Mouse (Mus musculus) ovary, postnatal 36 days (tissue): ENCODE measurements around the gene Pfn2.
"Not testable (repeated sequence)": the region's sequence is repeated elsewhere in the genome, so short reads cannot be mapped to it uniquely, and the experiment has no call there.

ENCODE experiments used
- DNase-seq: peaks from one replicate; pipeline ENCODE4 v3.0.0; 2022; ENCODE audit warnings: low spot score, mixed read lengths

The Pfn2 gene

DNA sequence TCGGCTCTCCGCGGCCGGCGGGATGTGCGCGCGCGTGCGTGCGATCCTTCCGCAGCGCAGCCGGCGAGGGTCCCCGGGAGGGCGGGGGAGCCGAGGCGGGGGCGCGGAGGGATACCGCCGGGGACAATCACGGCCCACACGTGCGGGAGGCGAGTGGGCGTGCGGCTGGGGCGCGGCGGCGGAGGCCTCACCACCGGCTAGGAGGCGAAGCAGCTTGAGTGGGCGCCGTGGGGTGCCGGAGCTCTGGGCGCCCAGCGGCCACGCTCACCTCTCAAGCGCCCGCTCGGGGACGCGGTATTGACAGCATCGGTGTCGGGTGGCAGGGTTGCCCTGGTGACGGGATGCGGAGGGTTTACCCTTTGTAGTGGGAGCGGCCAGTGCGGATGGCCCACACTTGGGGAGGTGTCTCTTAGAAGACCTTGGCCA is at the start of gene Pfn2:
Pfn2 (minus strand) TSS at position 320 of the 426 bp plus-strand sequence.
- peak; percentile 80 for DNase-seq

DNA sequence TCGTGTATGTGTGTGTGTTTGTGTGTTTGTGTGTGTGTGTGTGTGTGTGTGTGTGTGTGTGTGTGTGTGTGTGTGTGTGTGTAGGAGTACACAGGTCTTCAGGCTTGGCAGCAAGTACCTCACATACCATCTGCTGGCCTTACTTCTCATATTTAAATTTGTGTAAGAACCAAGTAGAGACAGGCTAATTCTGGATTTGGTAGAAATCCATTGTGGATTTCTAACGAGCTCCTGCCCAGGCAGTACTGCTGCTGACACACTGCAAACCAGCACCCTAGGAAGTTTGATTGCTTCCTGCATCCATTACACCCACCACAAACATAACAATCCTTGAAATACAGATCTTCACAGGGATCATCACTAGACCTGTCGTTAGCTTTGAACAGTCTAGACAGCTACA is 35.1 kb upstream of the Pfn2 start:
- DNase-seq = no peak

DNA sequence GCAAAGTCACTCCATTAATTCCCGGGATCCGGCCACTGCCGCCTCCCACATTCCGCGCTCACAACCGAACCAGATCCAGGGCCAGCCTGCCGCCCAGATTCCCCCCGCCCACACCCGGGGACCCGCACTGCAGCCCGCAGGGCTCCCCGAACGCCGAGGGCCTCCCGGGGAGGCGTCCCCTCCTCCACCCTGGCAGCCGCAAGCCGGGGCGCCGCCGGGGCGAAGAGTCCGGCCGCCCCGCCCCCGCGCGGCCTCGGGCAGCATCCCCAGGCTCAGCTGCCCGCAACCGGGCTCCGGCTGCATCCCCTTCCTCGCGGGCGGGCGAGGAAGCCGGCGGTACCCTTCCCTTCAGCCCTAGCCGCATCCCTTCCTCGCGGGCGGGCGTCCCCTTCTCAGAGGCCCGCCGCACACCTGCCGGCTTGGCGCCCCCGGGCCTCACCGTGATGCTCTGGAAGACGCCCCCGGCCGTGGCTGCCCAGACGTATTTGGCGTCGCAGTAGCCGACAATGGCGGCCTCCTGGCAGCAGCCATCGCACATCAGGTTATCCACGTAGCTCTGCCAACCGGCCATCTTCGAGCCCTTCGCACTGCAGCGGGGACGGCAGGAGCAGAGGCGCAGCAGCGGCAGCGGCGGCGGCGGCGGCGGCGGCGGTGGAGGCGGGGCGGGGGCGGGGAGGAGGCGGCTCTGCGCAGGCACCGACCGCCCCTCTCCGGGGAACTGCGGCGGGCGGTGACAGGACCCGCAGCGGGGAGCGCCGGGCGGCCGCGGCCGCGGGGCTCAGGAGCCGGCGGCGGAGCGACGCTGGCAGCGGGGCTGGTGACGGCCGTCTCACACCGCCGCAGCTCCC is 743 bp downstream of the Pfn2 start:
- peak; percentile 66 for DNase-seq

DNA sequence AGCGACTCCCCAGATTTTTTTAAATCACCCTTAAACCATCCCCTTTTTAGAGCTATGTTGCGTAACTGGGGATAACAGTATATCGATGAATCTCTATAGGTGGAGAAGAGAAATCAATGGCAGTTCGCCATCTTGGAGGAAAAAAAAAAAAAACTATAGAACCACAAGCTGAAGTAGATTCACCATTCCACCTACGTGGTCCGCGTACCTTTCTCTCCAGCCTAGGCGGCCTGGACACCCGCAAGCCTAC is 1.3 kb downstream of the Pfn2 start:
- no peak for DNase-seq

DNA sequence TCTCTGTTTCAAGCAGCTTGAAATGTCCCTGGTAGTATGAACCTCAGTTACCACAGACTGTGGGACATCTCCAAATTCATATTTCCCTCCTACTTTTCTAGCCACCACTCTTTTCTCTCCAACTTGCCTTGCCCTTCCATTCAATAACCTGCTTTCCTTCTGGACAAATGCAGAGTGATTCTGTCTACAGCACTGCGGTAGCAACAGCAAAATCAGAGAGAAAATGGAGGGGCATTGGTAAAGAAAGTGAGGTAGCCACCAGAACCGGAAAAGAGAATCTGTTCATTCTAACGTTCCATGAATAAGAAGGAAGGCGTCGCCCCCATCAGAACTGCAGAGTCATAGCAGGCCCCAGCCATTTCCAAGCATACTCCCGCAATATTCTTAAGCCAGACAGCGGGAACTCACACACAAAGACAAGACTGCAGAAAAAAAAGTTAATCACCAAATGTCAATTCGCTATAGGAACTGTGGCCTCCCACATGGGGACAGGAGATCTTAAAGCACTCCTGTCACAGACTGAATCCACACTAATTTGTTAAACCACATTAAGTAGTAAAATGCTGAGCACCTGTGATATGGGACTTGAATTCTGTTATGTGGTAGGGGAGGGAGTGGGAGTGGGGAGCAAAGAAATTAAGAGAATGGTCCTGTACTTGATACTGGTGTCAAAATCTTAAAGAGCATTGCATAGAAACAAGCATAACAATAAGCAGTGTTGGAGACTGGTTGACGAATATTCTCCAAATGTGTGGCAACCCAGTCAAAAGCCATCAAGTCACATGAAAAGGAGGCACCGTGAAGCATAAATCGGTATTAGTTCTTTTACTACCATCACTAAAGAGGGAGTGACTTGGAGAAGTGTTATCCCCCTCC is 1.9 kb downstream of the Pfn2 start:
- peak; percentile 8 for DNase-seq

DNA sequence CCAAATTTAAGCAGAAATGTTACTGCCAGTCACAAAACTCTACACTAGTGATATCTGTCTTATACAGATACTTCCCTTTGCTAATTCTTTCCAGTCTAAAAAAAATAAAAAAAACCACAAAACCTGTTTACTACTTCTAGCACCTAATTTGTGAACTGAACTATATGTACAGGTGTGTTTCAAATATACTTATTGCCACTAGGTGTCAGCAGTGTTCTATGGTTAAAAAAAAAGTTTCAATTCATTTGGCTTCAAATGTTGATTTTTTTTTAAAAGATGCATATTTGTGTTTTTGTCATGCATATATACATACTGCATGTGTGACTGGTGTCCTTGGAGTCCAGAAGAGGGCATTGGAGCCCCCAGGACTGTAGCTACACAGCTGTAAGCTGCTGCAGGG is 4.1 kb downstream of the Pfn2 start:
- no peak for DNase-seq

DNA sequence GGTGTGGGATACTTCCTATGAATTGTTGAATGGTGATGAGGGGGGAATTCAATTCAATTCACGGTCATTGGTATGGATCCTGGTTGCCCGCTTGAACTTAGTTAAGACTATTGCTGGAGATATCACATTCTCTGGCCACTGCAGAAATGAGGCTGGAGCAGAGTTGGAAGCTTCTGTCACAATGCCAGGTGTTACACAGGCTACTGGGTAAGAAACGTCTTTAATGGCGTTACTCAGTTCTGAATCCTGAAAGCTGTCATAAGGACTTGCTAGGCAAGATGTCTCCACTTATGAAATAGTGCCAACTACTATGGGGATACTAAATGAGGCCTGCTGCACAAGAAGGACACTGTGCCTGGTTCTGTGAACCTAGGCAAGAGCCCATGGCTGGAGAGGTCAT is 11.0 kb downstream of the Pfn2 start:
- no peak for DNase-seq

DNA sequence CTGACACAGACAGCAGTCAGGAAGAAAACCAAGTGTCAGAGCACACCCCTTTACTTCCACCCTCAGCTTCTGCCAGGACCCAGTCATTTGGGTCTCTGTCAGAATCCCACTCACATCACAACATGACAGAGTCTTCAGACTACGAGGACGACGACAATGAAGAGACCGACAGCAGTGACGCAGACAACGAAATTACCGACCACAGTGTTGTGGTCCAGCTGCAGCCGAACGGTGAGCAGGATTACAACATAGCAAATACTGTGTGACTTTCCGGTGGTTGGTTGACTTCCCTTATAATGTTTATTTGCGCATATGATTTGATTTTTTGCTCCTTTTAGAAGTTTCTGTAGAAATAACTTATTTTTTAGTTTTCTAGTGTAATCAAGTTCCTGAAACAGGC is 14.3 kb downstream of the Pfn2 start:
- DNase-seq = no peak

DNA sequence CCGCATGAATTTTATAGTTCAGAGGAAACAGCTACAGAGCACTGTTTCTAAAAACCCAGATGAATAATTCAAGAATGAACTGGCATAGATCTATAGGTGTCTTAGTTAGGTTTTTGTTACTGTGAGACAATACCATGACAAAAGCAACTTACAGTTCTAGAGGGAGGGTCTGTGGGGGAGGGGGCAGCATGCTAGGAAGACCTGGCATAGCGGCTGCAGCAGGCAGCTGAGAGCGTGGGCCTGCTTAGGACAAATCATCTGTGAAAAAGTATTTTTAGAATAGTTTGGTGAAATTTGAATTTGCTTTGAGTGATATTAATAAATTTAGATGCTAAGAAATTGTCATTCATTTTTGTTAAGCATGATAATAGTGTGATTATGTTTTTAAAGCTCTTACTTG is 22.0 kb downstream of the Pfn2 start:
- no peak for DNase-seq

DNA sequence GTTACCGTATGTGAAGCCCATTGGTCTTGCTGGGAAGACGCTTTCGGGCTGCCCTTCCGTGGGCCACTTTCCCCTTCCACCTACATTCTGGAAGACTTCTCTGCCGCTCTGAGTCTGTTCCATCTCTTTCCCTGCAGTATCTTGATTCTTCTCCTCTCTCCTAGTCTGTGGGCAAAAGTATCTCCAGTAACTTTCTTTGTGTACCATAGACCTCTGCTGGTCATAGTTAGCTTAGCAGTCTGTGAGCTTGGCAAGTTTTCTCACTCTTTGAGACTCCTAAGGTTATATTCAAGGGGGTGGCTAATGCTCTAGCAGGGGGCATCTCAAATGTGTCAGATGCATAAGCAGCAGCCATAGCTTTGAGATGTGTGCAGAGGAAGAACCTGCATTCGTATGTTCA is 32.4 kb downstream of the Pfn2 start:
- no peak for DNase-seq

DNA sequence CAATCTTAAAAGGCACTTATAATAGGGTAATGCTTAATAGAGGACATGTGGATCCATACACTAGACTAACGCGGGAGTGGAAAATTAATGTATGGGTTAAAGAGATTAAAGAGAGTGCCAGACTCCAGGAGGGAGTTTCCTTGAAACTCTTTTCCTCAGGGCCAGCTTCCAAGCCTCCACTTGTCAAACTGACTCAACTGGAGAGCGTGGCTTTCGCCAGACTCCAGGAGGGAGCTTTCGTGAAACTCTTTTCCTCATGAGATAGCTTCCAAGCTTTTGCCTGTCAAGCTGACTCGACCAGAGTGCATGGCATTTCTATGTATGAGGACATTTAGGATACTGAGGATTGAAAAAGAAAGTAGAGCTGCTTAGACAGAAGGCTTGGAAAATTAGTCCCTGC is 52.8 kb downstream of the Pfn2 start:
- DNase-seq = not testable (repeated sequence)
